Mouse (Mus musculus) retina, embryonic 14.5 days (tissue): ENCODE results near the gene Krtap4-6.
"Not testable (repeated sequence)": the region's sequence is repeated elsewhere in the genome, so short reads cannot be mapped to it uniquely, and the experiment has no call there.

Experiments used
- DNase-seq: peaks from one replicate; pipeline ENCODE4 v3.0.0-alpha.2; 2015; ENCODE audit warnings: low spot score

Gene Krtap4-6

DNA sequence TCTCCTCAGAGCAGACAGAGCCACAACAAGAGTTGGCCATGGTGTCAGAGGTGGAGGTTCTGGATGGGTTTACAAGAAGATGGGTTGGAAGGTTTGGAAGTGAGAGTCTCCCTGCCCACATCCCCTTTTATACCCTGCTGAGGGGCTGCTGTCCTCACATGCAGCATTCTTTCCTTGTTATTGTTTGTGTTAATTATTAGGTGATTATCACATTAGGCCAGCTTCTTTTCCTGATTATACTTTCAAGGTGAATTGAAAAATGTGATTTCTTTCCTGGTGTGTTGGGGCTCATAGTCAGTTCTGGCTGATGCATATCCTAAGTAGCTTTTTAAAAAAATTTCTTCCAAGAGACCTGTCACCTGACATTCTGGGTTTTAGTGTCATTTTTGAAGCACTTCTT, at the start of gene Krtap4-6:
Krtap4-6 (minus strand) TSS at position 101 of the 400 bp plus-strand sequence.
- no peak for DNase-seq

DNA sequence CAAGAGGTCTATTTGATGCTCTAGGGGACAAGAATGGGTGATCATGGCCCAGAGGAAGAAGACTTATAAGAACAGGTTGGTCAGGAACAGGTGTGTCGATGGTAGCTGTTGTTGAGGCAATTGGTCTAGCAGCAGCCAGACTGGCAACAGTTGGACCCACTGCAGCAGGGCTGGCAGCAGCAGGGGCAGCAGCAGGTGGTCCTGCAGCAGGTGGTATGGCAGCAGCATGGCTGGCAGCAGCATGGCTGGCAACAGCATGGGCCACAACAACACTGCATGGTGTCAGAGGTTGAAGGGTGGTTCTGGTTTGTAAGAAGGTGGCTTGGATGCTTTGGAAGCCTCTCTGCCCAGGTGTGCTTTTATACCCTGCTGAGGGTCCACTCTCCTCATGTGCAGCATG, 24.7 kb upstream of the Krtap4-6 start, which contains the start of gene Gm14190:
Gm14190 (minus strand) TSS at position 278 of the 400 bp plus-strand sequence.
- no peak for DNase-seq

GRCm38 (mm10) chr11:99685235-99685634, 19.5 kb upstream of the Krtap4-6 start:
- DNase-seq: not testable (repeated sequence)

DNA sequence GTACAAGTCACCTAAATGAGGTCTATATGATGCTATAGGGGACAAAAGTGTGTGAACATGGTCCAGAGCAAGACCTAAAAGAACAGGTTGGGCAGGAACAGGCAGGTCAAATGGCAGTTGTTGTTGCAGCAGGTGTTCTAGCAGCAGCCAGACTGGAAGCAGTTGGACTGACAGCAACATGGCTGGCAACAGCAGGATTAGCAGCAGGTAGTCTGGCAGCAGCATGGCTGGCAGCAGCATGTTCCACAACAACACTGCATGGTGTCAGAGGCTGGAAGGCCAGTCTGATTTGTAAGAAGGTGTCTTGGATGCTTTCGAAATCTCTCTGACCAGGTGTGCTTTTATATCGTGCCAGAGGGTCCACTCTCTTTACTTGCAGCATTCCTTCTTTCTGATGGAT, 17.7 kb upstream of the Krtap4-6 start:
- no peak for DNase-seq

DNA sequence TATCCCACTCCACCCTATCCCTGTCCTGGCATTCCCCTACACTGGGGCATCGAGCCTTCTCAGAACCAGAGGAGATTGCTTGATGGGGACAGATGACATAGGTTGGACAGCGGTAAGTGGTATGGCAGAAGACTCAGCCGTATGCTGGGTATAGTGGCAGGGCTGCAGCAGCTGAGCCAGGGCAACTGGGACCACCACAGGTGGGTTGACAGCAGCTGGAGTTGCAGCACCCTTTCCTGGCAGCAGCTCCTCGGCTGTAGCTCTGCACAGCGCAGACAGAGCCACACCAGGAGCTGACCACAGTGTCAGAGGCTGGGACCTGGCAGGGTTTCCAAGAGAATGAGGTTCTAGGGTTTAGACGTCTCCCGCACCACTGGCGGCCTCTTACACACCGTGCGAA, 3.0 kb downstream of the Krtap4-6 start:
- no peak for DNase-seq

DNA sequence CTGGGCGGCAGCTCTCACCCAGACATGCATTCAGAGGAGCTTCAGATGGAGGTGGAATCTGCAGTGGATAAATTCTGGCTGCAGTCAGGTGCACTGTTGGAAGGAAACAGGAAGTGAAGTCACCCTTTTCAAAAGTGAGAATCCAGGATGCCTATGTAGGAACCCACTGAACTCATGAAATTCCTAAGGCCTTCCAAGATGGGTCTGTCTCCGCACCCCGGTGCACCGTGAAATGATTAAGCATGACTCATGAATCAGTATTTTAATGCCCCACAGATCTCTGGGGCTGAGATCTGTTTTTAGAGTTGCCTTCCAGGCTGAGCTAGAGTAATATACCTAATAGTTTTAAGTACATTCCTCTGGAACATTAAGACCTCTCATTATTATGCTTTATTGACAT, 6.5 kb downstream of the Krtap4-6 start:
- no peak for DNase-seq

GRCm38 (mm10) chr11:99658467-99659010, 7.2 kb downstream of the Krtap4-6 start, which contains the start of gene Gm11563:
Gene Gm11563 (minus strand): TSS chr11:99658960.
- DNase-seq: not testable (repeated sequence)

GRCm38 (mm10) chr11:99657051-99657450, 8.7 kb downstream of the Krtap4-6 start:
- DNase-seq: no peak

DNA sequence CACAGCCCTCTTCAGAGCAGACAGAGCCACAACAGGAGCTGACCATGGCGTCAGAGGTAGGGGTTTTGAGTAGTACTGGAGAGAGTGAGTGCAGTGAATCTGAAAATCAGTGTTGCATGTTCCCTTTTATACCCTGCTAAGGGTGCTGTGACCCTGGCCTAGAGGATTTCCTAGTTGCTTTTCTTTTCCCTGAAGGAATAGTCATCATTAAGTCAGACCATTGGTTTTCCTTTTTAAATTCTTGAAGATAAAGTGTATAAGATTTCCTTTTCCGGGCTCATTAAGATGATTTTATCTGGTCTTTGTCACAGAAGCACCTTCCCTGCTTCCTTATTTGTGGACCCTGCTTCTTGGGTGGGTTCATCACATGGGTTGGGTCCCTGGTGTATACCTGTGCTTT, 15.6 kb downstream of the Krtap4-6 start, which contains the start of gene Gm11555:
Gm11555 (minus strand) TSS at position 101 of the 400 bp plus-strand sequence.
- no peak for DNase-seq

GRCm38 (mm10) chr11:99646444-99646843, 19.3 kb downstream of the Krtap4-6 start:
- DNase-seq: no peak

GRCm38 (mm10) chr11:99644351-99644750, 21.4 kb downstream of the Krtap4-6 start:
- no peak for DNase-seq

DNA sequence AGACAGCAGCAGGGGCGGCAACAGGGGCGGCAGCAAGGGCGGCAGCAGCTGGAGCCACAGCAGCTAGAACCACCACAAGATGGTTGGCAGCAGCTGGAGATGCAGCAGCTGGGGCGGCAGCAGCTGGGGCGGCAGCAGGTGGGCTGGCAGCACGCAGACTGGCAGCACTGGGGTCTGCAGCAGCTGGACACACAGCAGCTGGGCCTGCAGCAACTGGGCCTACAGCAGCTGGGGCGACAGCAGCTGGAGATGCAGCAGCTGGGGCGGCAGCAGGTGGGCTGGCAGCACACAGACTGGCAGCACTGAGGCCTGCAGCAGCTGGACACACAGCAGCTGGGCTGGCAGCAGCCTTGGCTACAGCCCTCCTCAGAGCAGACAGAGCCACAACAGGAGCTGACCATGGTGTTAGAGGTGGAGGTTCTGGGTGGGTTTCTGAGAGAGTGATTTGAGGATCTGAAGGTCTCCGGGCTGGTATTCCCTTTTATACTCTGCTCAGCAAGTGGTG, 22.1 kb downstream of the Krtap4-6 start, which contains the start of gene Krtap4-7:
Krtap4-7 (minus strand) TSS at position 455 of the 505 bp plus-strand sequence.
- not testable (repeated sequence) for DNase-seq

- no peak for DNase-seq
These were observed 24.8 kb downstream of the Krtap4-6 start for GRCm38 (mm10) chr11:99640926-99641325.

DNA sequence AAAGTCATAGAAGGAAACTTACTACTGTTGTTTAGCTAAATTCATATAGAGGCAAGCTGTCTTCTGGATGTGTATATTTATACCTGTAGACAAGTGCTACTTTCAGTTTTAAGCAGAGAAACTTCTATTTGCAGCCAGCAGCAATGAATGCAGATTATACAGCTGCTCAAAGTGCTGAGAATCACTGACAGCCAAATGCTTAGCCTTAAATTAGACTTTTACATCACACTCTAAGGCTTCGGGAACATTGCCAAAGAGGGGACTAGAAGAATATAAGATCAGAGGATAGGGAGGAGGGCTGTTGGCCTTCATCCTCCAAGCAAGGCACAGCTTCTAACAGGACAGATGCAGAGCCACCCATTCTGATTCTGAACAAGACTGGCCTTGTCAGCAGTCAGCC, 28.7 kb downstream of the Krtap4-6 start:
- DNase-seq: no peak

DNA sequence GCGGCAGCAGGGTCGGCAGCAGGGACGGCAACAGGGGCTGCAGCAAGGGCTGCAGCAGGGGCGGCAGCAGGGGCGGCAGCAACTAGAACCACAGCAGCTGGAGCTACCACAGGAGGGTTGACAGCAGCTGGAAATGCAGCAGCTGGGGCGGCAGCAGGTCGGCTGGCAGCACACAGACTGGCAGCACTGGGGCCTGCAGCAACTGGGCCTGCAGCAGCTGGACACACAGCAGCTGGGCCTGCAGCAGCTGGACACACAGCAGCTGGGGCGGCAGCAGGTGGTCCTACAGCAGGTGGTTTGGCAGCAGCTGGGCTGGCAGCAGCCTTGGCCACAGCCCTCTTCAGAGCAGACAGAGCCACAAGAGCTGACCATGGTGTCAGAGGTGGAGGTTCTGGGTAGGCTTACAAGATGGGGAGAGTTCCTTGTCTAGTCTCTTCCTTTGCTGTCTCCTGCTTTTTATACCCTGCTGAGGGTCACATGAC, 31.1 kb downstream of the Krtap4-6 start, which contains the start of gene Krtap4-2:
Krtap4-2 (minus strand) TSS at position 432 of the 482 bp plus-strand sequence.
- DNase-seq: no peak

DNA sequence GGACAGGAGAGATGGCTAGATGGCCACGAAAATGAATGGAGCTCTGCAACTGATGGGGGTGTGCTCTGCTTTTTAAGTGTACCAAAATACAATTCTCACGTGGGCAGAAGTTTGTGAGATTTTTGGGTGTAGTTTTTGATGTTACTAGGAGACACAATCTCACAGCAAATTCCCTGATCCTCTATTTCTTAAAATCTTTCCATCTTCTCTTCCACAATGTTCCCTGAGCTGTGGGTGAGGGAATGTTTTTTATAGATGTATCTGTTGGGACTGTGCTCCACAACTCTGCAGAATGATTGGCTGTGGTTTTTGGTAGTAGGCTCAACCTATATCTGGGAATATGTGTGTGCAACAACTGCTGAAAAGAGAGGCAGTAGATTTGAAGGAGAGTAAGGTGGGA, 32.5 kb downstream of the Krtap4-6 start:
- DNase-seq: no peak

DNA sequence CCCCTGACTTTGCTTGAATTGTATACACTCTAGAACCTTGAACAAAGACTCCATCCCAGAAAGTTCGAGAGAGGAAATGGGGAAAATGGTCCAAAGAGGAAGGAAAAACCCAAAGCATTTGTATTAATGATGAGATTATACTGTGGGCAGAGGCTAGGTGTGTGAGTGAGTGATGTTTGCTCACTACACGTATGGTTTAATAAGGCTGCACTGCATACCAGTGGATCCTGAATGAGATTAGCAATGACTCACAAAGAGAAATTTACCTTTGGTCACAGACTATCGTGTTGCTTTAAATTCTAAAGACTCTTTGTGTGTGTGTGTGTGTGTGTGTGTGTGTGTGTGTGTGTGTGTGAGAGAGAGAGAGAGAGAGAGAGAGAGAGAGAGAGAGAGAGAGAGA, 34.9 kb downstream of the Krtap4-6 start:
- DNase-seq: no peak

DNA sequence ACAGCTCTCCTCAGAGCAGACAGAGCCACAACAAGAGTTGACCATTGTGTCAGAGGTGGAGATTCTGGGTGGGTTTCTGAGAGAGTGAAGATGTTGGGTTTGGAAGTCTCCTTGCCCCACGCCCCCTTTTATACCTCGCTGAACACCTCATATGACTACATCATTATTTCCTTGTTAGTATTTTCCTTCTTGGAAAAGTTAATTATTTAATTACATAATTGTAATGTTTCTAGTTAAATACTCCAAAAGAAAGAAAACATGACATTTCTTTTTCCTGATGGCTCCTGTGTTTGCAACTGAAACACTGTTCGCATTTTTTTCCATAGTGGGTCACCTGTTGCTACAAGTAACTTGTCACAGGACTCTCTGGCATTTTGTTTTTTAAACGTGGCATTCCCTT, 37.6 kb downstream of the Krtap4-6 start, which contains the start of gene Krtap4-1:
Krtap4-1 (minus strand) TSS at position 101 of the 400 bp plus-strand sequence.
- no peak for DNase-seq

GRCm38 (mm10) chr11:99620335-99620734, 45.4 kb downstream of the Krtap4-6 start, which contains the start of gene Gm11562:
Gene Gm11562 (minus strand): TSS chr11:99620435.
- DNase-seq: no peak
